Mouse (Mus musculus) olfactory bulb, adult 2 months (tissue): Measurements from ENCODE around the gene Gadd45g. TPM values are rescaled to one million over a fixed set of nuclear protein-coding genes. Genes with fewer than 3 reads are reported as not detected.

Experiments
- H3K27ac ChIP-seq: fragments of 200-500 bp; 2 replicates; pipeline ENCODE4 v1.5.1; 2012; ENCODE audit warnings: low read depth, low read length; ENCODE audit not compliant: insufficient read depth
- H3K4me1 ChIP-seq: fragments of 200-500 bp; 2 replicates; pipeline ENCODE4 v1.6.1; 2012; ENCODE audit warnings: low read length; ENCODE audit not compliant: control insufficient read depth, insufficient read depth
- H3K4me3 ChIP-seq: fragments of 200-500 bp; 2 replicates; pipeline ENCODE4 v1.5.1; 2012; ENCODE audit warnings: mild to moderate bottlenecking, low read depth, low read length, moderate library complexity; ENCODE audit not compliant: insufficient read depth
- CTCF ChIP-seq: fragments of 200-500 bp; IDR thresholded peaks from 2 replicates; pipeline ENCODE4 v1.5.1; 2012; ENCODE audit warnings: low read depth, mild to moderate bottlenecking, low read length, moderate library complexity; ENCODE audit not compliant: insufficient read depth
- POLR2A ChIP-seq: fragments of 200-500 bp; IDR thresholded peaks from 2 replicates; pipeline ENCODE4 v1.6.1; 2012; ENCODE audit warnings: mild to moderate bottlenecking, low read depth, low read length, moderate library complexity; ENCODE audit not compliant: insufficient read depth
- WGBS: fragments of 180-500 bp; shearing (Covaris S2); methylation state at CpG from one replicate; pipeline ENCODE4 v1.1.7; 2018; 5-methylcytosine and 5-hydroxymethylcytosine counted together
- polyA plus RNA-seq: library from polyadenylated mRNA; stranded (reverse); fragments of >200 nt; gene quantifications from 2 replicates; pipeline ENCODE4 v1.2.4, GENCODE M21; 2012; ENCODE audit warnings: low replicate concordance; ENCODE audit not compliant: missing spikeins, insufficient read depth, insufficient read length

Gadd45g gene
- polyA plus RNA-seq = not detected in 2 replicates

GRCm38 (mm10) chr13:51846301-51846867, at the start of gene Gadd45g:
TSS of gene Gadd45g (plus strand) at chr13:51846678.
- H3K4me1 ChIP-seq = peaks cover 31% of the 10 kb centered on the region
- peak within 1 kb of the TSS; percentile 86 for H3K27ac ChIP-seq
- WGBS = under 1% methylated on average over 31 of the region's 31 CpGs
- TF ChIP-seq POLR2A = peak; percentile 100
- no peak for TF ChIP-seq CTCF
- H3K4me3 ChIP-seq = peak within 1 kb of the TSS; percentile 69

GRCm38 (mm10) chr13:51797899-51798746, 48.4 kb upstream of the Gadd45g start:
- peak overlapping the region; percentile 19; the same call in 1 of the 2 replicates for H3K4me3 ChIP-seq
- peaks cover 35% of the 10 kb centered on the region for H3K4me1 ChIP-seq
- TF ChIP-seq POLR2A = 0 out of 2 replicates have a peak, but pooled peaks have one; percentile 40
- TF ChIP-seq CTCF = no peak
- WGBS = 34% methylated on average over 8 of the region's 8 CpGs
- H3K27ac ChIP-seq = peak overlapping the region; percentile 98

DNA sequence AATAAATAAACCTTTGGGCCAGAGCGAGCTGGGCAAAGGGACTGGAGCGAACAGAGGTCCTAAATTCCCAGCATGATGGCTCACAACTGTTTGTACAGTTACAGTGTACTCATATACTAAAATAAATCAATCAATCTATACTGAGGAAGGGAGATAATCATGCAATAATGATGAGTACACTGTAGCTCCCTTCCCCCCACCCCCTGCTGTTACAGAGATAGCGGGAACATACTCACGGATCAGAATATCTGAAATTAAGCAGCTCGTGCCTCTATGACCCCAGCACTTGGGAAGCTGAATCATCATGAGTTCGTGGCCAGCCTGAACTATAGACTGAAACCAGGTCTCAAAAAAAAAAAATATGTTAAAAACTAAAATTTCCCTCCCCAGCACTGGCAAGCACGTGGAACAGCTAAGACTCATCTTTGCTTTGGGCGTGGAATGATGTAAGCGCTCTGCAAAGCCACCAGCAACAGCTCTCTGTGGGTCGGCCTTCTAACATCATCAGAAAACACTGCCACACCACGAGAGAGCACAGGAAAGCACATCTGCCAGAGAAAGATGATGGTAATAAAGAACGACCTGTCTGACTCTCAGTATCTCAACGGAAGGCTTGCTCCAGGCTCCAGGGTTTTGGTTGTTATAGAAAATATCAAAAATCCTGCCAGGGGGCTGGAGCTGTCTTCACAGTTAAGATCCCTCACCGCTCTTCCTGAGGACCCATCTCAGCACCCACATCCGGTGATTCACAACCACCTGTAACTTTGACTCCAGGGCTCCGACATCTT, 46.5 kb upstream of the Gadd45g start:
- WGBS = 58% methylated on average over 16 of the region's 16 CpGs
- TF ChIP-seq CTCF = no peak
- TF ChIP-seq POLR2A = no peak
- H3K27ac ChIP-seq = peak overlapping the region; percentile 98
- no peak overlapping the region for H3K4me3 ChIP-seq
- peaks cover 33% of the 10 kb centered on the region for H3K4me1 ChIP-seq

GRCm38 (mm10) chr13:51800921-51801320, 45.6 kb upstream of the Gadd45g start:
- H3K4me1 ChIP-seq = peaks cover 35% of the 10 kb centered on the region
- no peak overlapping the region for H3K4me3 ChIP-seq
- peak overlapping the region; percentile 27; the same call in 1 of the 2 replicates for H3K27ac ChIP-seq
- TF ChIP-seq CTCF = no peak
- no peak for TF ChIP-seq POLR2A
- 54% methylated on average over 9 of the region's 9 CpGs for WGBS

DNA sequence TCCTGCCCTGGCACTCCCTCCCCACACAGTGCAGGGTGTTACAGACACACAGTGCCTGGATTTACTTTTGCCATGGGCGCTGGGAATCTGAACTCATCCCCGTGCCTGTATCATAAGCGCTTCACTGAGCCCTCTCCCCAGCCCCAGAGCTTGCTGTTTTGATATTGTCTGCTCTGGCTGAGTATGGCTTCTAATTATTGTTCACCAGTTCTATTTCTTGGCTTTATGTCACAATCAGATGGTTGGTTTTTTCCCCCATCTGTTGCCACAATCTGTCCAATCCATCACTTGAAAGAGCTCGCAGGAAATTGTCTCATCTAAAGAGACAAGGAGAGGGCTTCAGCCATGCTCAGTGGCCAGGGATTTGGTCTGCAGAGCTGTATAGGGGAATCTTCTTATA, 40.8 kb upstream of the Gadd45g start:
- no peak overlapping the region for H3K4me3 ChIP-seq
- peaks cover 18% of the 10 kb centered on the region for H3K4me1 ChIP-seq
- TF ChIP-seq POLR2A = no peak
- no peak for TF ChIP-seq CTCF
- 64% methylated on average over 4 of the region's 4 CpGs for WGBS
- no peak overlapping the region for H3K27ac ChIP-seq

DNA sequence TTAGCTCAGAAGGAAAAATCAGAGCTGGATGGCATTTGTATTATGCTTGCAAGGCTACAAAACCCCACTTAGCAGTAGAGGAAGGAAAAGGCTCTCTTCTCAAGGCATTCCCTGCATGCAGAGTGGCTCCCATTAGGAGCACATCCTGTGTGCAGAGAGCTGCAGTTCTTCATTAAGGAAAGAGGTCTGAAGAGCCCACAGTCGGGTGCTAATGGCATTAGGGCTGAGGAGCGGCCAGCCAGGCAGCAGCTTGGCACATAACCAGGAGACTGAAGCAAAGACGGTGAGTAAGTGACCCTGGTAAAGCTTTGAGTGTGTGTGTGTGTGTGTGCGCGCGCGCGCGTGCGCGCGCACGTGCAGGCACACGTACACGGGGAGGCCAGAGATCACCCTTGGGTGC, 40.3 kb upstream of the Gadd45g start:
- WGBS = 79% methylated on average over 15 of the region's 15 CpGs
- TF ChIP-seq POLR2A (no peak), CTCF (no peak)
- Histone ChIP-seq H3K4me3 (no peak overlapping the region), H3K27ac (no peak overlapping the region), H3K4me1 (peaks cover 14% of the 10 kb centered on the region)

GRCm38 (mm10) chr13:51808141-51808540, 38.3 kb upstream of the Gadd45g start:
- Histone ChIP-seq H3K4me3 (no peak overlapping the region), H3K27ac (no peak overlapping the region), H3K4me1 (peaks cover 20% of the 10 kb centered on the region)
- TF ChIP-seq POLR2A (no peak), CTCF (no peak)
- WGBS = 60% methylated on average over 12 of the region's 12 CpGs

DNA sequence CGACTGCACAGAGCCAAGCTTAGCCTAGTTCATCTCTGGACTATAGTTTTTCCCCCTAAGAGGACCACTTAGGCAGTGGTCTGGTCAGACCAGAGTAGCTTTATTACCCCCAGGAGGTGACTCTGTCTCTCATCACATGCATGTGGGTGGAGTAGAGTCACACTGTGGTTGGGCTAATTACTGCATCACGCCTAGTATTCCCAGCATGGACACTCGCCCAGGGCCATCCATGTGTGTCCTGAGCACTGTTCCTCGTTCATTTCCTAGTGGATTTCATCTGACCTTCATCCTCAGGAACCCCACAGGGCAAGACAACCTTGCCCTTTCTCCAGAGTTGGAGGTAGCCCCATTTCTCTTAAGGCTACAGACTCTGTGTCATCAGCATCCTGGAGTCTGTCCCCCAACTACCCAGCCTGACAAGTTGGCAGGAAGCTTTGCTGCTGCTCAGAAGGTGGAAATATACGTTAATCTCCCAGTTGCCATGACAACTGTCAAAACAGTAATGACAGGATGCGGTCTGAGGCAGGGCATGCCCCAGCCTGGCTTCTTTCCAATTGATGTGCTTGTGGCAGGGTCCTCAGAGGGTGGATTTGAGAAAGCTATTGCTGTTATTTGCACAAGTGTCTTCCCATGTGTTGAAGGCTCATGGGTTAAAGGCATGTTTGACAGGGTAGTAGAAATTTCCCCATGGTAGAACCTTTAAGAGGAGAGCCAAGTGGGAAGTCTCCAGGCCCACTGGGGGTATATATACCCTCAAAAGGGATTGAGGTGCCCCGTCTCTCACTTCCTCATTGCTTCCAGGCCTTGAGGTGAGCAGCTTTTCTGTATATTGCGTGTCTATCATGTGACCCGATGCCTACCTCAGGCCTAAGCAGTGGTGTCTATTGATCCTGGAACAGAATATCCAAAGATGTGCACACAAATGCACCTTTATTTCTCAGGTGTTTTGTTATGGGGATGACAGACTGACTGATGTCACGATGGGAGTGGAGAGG, 32.6 kb upstream of the Gadd45g start:
- Histone ChIP-seq H3K4me3 (no peak overlapping the region), H3K4me1 (peaks cover 29% of the 10 kb centered on the region), H3K27ac (no peak overlapping the region)
- 65% methylated on average over 10 of the region's 10 CpGs for WGBS
- TF ChIP-seq CTCF = no peak
- TF ChIP-seq POLR2A = no peak
